Mouse (Mus musculus): ENCODE data around the gene Gm14434.
"Not testable (repeated sequence)": the region's sequence is repeated elsewhere in the genome, so short reads cannot be mapped to it uniquely, and the experiment has no call there.

Gm14434 gene

GRCm38 (mm10) chr2:176486683-176487082 is at the start of gene Gm14434:
Gene Gm14434 (minus strand): TSS chr2:176486783.
- in situ Hi-C loops (cut with MboI; ENCODE audit: low pct_unique_long_range_greater_than_20kb in 1 of 2, low sequenced_read_pairs in 2 of 2, unreplicated experiment in 1 of 2): not testable (repeated sequence)

DNA sequence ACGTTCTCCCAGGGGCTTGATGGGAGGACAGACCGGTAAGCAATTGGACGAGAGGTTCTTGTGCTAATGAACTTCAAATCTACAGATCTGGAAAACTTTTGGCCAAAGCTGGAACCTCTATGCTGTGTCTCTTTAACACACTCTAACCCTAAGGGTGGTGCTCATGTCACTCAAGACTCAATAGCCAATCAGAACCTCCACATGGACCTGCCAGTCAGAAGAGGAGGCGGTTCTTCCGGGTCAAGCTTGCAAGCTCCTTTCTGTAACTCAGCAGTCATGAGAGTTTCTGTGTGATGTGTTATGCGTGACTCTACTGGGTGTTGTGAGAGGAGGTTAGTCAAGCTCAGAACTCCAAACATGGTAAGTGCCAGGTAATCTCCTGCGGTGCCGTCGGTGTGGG is 34.2 kb upstream of the Gm14434 start, which contains the start of gene Zfp967:
Gene Zfp967 (plus strand): TSS at position 301 of the 400 bp plus-strand sequence.
- in situ Hi-C loops (cut with MboI; ENCODE audit: low pct_unique_long_range_greater_than_20kb in 1 of 2, low sequenced_read_pairs in 2 of 2, unreplicated experiment in 1 of 2): not testable (repeated sequence)

GRCm38 (mm10) chr2:176423294-176423693 is 63.3 kb downstream of the Gm14434 start, which contains the start of gene Gm14435:
Gene Gm14435 (plus strand): TSS chr2:176423594.
- in situ Hi-C loops (cut with MboI; ENCODE audit: low pct_unique_long_range_greater_than_20kb in 1 of 2, low sequenced_read_pairs in 2 of 2, unreplicated experiment in 1 of 2): not testable (repeated sequence)

All from mouse embryonic stem cell (cell line).